Mouse (Mus musculus): ENCODE data around the gene Crlf3. TPM values are rescaled to one million over a fixed set of nuclear protein-coding genes. Genes with fewer than 3 reads are reported as not detected.

Gene Crlf3
- polyA plus RNA-seq, 1 experiment: 6.3 TPM

GRCm38 (mm10) chr11:80088917-80089816 lies 8.4 kb upstream of the Crlf3 start, which contains the start of gene Atad5:
Gene Atad5, plus strand, starts transcription at chr11:80089400.
- Histone ChIP-seq H3K36me3 (ENCODE audit: control insufficient read depth, insufficient read depth, low read length) (no peaks in the 10 kb centered on the region), H3K27me3 (ENCODE audit: control insufficient read depth, insufficient read depth, low read length) (no peaks in the 10 kb centered on the region), H3K4me3 (ENCODE audit: control insufficient read depth, low read depth, low read length) (peak within 1 kb of the TSS; percentile 94), H3K4me1 (ENCODE audit: control insufficient read depth, insufficient read depth, low read length) (peaks cover 3% of the 10 kb centered on the region; the same call in 1 of the 2 replicates), H3K27ac (ENCODE audit: control insufficient read depth, insufficient read depth, low read depth, low read length) (peak within 1 kb of the TSS; percentile 56)
- TF ChIP-seq CTCF (IDR thresholded peaks at IDR 0.05; ENCODE audit: control insufficient read depth, insufficient read depth, insufficient replicate concordance, low read depth, low read length) (no peak), POLR2A (IDR thresholded peaks at IDR 0.05; ENCODE audit: control insufficient read depth, low read depth, low read length) (0 out of 2 replicates have a peak, but pooled peaks have one; percentile 32)

GRCm38 (mm10) chr11:80086844-80087243 lies 6.1 kb upstream of the Crlf3 start:
- TF ChIP-seq POLR2A (IDR thresholded peaks at IDR 0.05; ENCODE audit: control insufficient read depth, low read depth, low read length) (no peak), CTCF (IDR thresholded peaks at IDR 0.05; ENCODE audit: control insufficient read depth, insufficient read depth, insufficient replicate concordance, low read depth, low read length) (peak; percentile 86; the same call in 1 of the 2 replicates)
- no peak overlapping the region for H3K4me3 ChIP-seq (ENCODE audit: control insufficient read depth, low read depth, low read length)

GRCm38 (mm10) chr11:80085356-80086055 lies 4.7 kb upstream of the Crlf3 start:
- Histone ChIP-seq H3K36me3 (ENCODE audit: control insufficient read depth, insufficient read depth, low read length) (no peaks in the 10 kb centered on the region), H3K4me3 (ENCODE audit: control insufficient read depth, low read depth, low read length) (no peak overlapping the region), H3K27me3 (ENCODE audit: control insufficient read depth, insufficient read depth, low read length) (no peaks in the 10 kb centered on the region), H3K27ac (ENCODE audit: control insufficient read depth, insufficient read depth, low read depth, low read length) (no peak overlapping the region), H3K4me1 (ENCODE audit: control insufficient read depth, insufficient read depth, low read length) (peaks cover 8% of the 10 kb centered on the region; the same call in 1 of the 2 replicates)
- no peak for TF ChIP-seq CTCF (IDR thresholded peaks at IDR 0.05; ENCODE audit: control insufficient read depth, insufficient read depth, insufficient replicate concordance, low read depth, low read length)
- no peak for TF ChIP-seq POLR2A (IDR thresholded peaks at IDR 0.05; ENCODE audit: control insufficient read depth, low read depth, low read length)

More at GRCm38 (mm10) chr11:80086844-80087243, 6.1 kb upstream of the Crlf3 start:
- Histone ChIP-seq H3K27me3 (ENCODE audit: control insufficient read depth, insufficient read depth, low read length) (no peaks in the 10 kb centered on the region), H3K36me3 (ENCODE audit: control insufficient read depth, insufficient read depth, low read length) (no peaks in the 10 kb centered on the region), H3K27ac (ENCODE audit: control insufficient read depth, insufficient read depth, low read depth, low read length) (no peak overlapping the region), H3K4me1 (ENCODE audit: control insufficient read depth, insufficient read depth, low read length) (peaks cover 3% of the 10 kb centered on the region; the same call in 1 of the 2 replicates)

GRCm38 (mm10) chr11:80081786-80082319 lies 1.1 kb upstream of the Crlf3 start:
- Histone ChIP-seq H3K36me3 (ENCODE audit: control insufficient read depth, insufficient read depth, low read length) (no peaks in the 10 kb centered on the region), H3K27ac (ENCODE audit: control insufficient read depth, insufficient read depth, low read depth, low read length) (no peak overlapping the region), H3K4me1 (ENCODE audit: control insufficient read depth, insufficient read depth, low read length) (peaks cover 4% of the 10 kb centered on the region; the same call in 1 of the 2 replicates), H3K4me3 (ENCODE audit: control insufficient read depth, low read depth, low read length) (no peak overlapping the region), H3K27me3 (ENCODE audit: control insufficient read depth, insufficient read depth, low read length) (no peaks in the 10 kb centered on the region)
- TF ChIP-seq CTCF (IDR thresholded peaks at IDR 0.05; ENCODE audit: control insufficient read depth, insufficient read depth, insufficient replicate concordance, low read depth, low read length): no peak
- TF ChIP-seq POLR2A (IDR thresholded peaks at IDR 0.05; ENCODE audit: control insufficient read depth, low read depth, low read length): no peak

GRCm38 (mm10) chr11:80080381-80080825 lies 388 bp downstream of the Crlf3 start:
- TF ChIP-seq POLR2A (IDR thresholded peaks at IDR 0.05; ENCODE audit: control insufficient read depth, low read depth, low read length) (no peak), CTCF (IDR thresholded peaks at IDR 0.05; ENCODE audit: control insufficient read depth, insufficient read depth, insufficient replicate concordance, low read depth, low read length) (no peak)
- peak overlapping the region; percentile 91 for H3K4me3 ChIP-seq (ENCODE audit: control insufficient read depth, low read depth, low read length)
- peak overlapping the region; percentile 62 for H3K27ac ChIP-seq (ENCODE audit: control insufficient read depth, insufficient read depth, low read depth, low read length)
- no peaks in the 10 kb centered on the region for H3K27me3 ChIP-seq (ENCODE audit: control insufficient read depth, insufficient read depth, low read length)
- peaks cover 4% of the 10 kb centered on the region; the same call in 1 of the 2 replicates for H3K4me1 ChIP-seq (ENCODE audit: control insufficient read depth, insufficient read depth, low read length)
- no peaks in the 10 kb centered on the region for H3K36me3 ChIP-seq (ENCODE audit: control insufficient read depth, insufficient read depth, low read length)

GRCm38 (mm10) chr11:80079751-80080150 lies 1.0 kb downstream of the Crlf3 start:
- Histone ChIP-seq H3K4me1 (ENCODE audit: control insufficient read depth, insufficient read depth, low read length) (peaks cover 4% of the 10 kb centered on the region; the same call in 1 of the 2 replicates), H3K27me3 (ENCODE audit: control insufficient read depth, insufficient read depth, low read length) (no peaks in the 10 kb centered on the region), H3K27ac (ENCODE audit: control insufficient read depth, insufficient read depth, low read depth, low read length) (no peak overlapping the region), H3K4me3 (ENCODE audit: control insufficient read depth, low read depth, low read length) (no peak overlapping the region), H3K36me3 (ENCODE audit: control insufficient read depth, insufficient read depth, low read length) (no peaks in the 10 kb centered on the region)
- TF ChIP-seq POLR2A (IDR thresholded peaks at IDR 0.05; ENCODE audit: control insufficient read depth, low read depth, low read length) (no peak), CTCF (IDR thresholded peaks at IDR 0.05; ENCODE audit: control insufficient read depth, insufficient read depth, insufficient replicate concordance, low read depth, low read length) (no peak)

All from testis, adult 2 months (tissue).